Mouse (Mus musculus) CH12.LX (cell line): ENCODE data around the gene Slc9a8.

Experiments
- CTCF ChIP-seq, 2 experiments: IDR thresholded peaks in 1 of 2; conservative IDR thresholded peaks in 1 of 2; 2 replicates each; pipeline ENCODE4 v1.5.1; 2011 to 2012; ENCODE audit warnings: low read depth in 2 of 2, low read length in 2 of 2, improper control_type of control experiment in 1 of 2, inconsistent platforms in 1 of 2, mild to moderate bottlenecking in 1 of 2, moderate library complexity in 1 of 2
- GABPA ChIP-seq: IDR thresholded peaks from 2 replicates; pipeline ENCODE4 v1.6.1; 2012; ENCODE audit warnings: low read depth, low read length, improper control_type of control experiment, inconsistent platforms; ENCODE audit not compliant: insufficient replicate concordance

DNA sequence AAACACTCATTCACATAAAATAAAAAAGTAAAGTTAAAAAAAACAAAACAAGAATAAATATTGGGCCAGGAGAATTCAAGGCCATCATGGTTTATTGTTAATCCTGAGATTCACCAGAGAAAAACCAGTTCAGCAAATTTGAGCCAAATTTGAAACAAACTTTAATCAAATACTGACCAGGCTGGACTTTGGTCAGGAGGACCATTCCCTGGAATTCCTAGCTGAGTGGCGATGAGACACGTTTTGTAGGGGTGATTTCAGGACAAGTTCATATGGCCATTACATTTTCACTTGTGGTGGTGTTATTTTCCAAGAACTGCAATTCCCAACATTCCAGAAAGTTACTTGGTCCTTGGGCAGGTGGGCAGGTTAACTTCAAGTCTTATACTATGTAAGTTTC lies 14.1 kb downstream of the Slc9a8 start:
- TF ChIP-seq CTCF (conservative IDR thresholded peaks at IDR 0.05 in 1 of 2, IDR thresholded peaks at IDR 0.05 in 1 of 2; ENCODE audit: low read depth in 2 of 2, low read length in 2 of 2) (no peak), GABPA (no peak)
